Mouse (Mus musculus) heart, embryonic 10.5 days (tissue): ENCODE measurements around the gene Rtkn2. TPM values are rescaled to one million over a fixed set of nuclear protein-coding genes. Genes with fewer than 3 reads are reported as not detected.

Experiments used
- DNase-seq: peaks from one replicate; pipeline ENCODE4 v3.0.0-alpha.2; 2017; ENCODE audit warnings: low spot score
- H3K27ac ChIP-seq: fragments of 300-500 bp; sonication (generic); 2 replicates; pipeline ENCODE4 v1.5.1; 2016; ENCODE audit warnings: mild to moderate bottlenecking
- H3K27me3 ChIP-seq: fragments of 300-500 bp; sonication (generic); 2 replicates; pipeline ENCODE4 v1.6.1; 2016; ENCODE audit warnings: mild to moderate bottlenecking; ENCODE audit not compliant: poor library complexity, insufficient read depth, severe bottlenecking
- H3K36me3 ChIP-seq: fragments of 300-500 bp; sonication (generic); 2 replicates; pipeline ENCODE4 v1.6.1; 2016; ENCODE audit warnings: mild to moderate bottlenecking, moderate library complexity
- H3K4me1 ChIP-seq: fragments of 300-500 bp; sonication (generic); 2 replicates; pipeline ENCODE4 v1.6.1; 2016; ENCODE audit warnings: mild to moderate bottlenecking
- H3K4me3 ChIP-seq: fragments of 300-500 bp; sonication (generic); 2 replicates; pipeline ENCODE4 v1.5.1; 2016; ENCODE audit warnings: mild to moderate bottlenecking, moderate library complexity
- H3K9me3 ChIP-seq: fragments of 300-500 bp; sonication (generic); 2 replicates; pipeline ENCODE4 v1.6.1; 2016; ENCODE audit warnings: mild to moderate bottlenecking, moderate library complexity
- WGBS: fragments of 180-500 bp; shearing (Covaris S2); methylation state at CpG from one replicate; pipeline ENCODE4 v1.1.7; 2016; 5-methylcytosine and 5-hydroxymethylcytosine counted together
- polyA plus RNA-seq: library from polyadenylated mRNA; unstranded; fragments of >200 nt; fragmentation: Nextera tagmentation; extraction: Ambion mirVana; gene quantifications from 2 replicates; pipeline ENCODE4 v1.2.1, GENCODE M21; 2016

Gene Rtkn2
- polyA plus RNA-seq, 1 experiment from 2014 or later, result 7.1 TPM

DNA sequence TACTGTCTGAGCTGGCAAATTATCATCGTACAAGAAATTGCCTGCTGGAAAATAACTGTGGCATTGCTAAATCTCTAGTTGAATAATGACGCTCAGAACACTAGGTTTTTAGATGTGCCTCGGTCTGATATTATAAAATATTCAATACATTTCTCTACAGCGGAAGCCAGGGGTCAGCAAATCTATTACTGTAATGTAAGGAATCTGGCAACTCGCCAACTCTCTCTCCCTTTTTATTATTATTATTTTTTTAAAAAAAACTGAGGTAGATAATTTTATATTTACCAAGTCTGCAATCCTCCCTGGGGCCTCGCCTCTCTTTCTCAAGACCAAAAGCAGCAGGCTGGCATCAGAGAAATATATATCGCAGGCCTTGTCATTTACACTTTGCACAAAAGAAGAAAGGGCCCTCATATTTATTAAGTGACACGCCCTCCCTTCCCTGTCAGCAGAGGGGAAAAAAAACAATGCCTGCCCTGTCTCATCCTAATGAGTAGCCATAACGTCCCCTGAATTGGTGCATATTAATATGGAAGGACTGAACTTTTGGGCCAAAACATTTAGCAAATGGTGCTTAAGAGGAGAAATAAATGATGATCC lies 127.1 kb downstream of the Rtkn2 start:
- WGBS, result 84% methylated on average over 9 of the region's 9 CpGs
- Histone ChIP-seq H3K9me3 (no peaks in the 10 kb centered on the region), H3K36me3 (peaks cover 16% of the 10 kb centered on the region; the same call in 1 of the 2 replicates), H3K4me3 (no peak overlapping the region), H3K27ac (no peak overlapping the region), H3K27me3 (no peaks in the 10 kb centered on the region), H3K4me1 (peaks cover 28% of the 10 kb centered on the region)
- DNase-seq, result no peak

DNA sequence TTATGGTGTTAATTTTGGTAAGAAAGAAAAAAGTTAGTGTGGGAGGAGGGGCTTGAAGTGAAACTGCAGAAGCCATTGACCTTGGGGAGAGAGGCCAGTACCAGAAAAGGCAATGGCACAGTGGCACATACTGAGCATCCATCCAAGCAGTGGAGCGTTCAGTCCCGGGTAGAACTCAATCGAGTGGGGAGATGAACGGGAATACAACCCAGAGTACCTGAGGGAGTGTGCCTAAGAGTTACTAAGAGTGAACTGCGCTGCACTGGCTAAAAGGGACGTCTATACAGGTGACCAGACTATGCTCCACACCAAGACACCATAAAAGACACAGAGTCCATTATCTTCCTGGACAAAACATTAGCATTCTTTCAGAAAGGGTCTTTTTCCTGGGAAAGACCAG lies 128.3 kb downstream of the Rtkn2 start:
- DNase-seq, result peak; percentile 66
- no peak overlapping the region; the same call in 1 of the 2 replicates for H3K27ac ChIP-seq
- WGBS, result 90% methylated on average over 6 of the region's 6 CpGs

More for the DNA sequence above, 128.3 kb downstream of the Rtkn2 start:
- H3K4me1 ChIP-seq, result peaks cover 28% of the 10 kb centered on the region
- H3K36me3 ChIP-seq, result peaks cover 13% of the 10 kb centered on the region; the same call in 1 of the 2 replicates
- no peaks in the 10 kb centered on the region for H3K27me3 ChIP-seq
- H3K4me3 ChIP-seq, result no peak overlapping the region
- no peaks in the 10 kb centered on the region for H3K9me3 ChIP-seq

Other genes starting within 250 kb of the Rtkn2 start
- gene Zfp365, start 66.9 kb upstream of the Rtkn2 start, polyA plus RNA-seq, result 0.88 and 0.96 TPM in 2 replicates